Mouse (Mus musculus) liver, embryonic 14.5 days (tissue): ENCODE measurements around the gene Ptk7.

Source experiments
- CTCF ChIP-seq: IDR thresholded peaks from 2 replicates; pipeline ENCODE4 v1.5.1; 2016; ENCODE audit warnings: antibody characterized with exemption, low read depth, control low read depth
- EP300 ChIP-seq: IDR thresholded peaks from 2 replicates; pipeline ENCODE4 v1.6.1; 2016; ENCODE audit warnings: antibody characterized with exemption, low read depth

DNA sequence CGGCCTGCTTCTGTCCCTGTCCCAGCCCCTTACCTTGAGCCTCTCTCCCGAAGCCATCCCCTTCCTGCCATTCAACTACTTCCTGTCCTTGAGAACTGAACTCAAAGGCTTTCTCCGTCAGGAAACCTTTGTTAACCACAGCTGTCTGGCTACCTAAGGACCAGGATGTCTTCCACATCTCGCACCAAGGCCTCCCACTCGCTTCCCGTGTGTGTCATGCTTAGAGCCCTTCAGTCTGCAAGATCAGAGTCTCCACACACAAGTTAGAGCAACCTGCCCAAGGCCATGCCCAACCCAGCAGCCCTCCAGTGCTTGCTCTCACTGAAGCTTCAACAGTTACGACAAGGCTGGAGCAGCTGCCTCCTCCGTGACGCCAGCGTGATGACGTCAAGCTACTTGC is 58.3 kb downstream of the Ptk7 start:
- TF ChIP-seq CTCF = no peak
- TF ChIP-seq EP300 = no peak
